Mouse (Mus musculus) cerebellum, adult 2 months (tissue): Measurements from ENCODE around the gene Nwd2.

Experiments
- CTCF ChIP-seq: fragments of 200-500 bp; IDR thresholded peaks from 2 replicates; pipeline ENCODE4 v1.5.1; 2011; ENCODE audit warnings: low read depth, mild to moderate bottlenecking, control low read depth, low read length, moderate library complexity, borderline replicate concordance; ENCODE audit not compliant: insufficient read depth
- POLR2A ChIP-seq: fragments of 200-500 bp; IDR thresholded peaks from 2 replicates; pipeline ENCODE4 v1.6.1; 2011; ENCODE audit warnings: low read length, control low read depth, borderline replicate concordance; ENCODE audit not compliant: insufficient read depth

- TF ChIP-seq CTCF (no peak), POLR2A (no peak)
Measured at GRCm38 (mm10) chr5:63788156-63788826, 139.4 kb downstream of the Nwd2 start.
